ENCODE assay signal across 11 mouse cellular contexts in genomic region chr5:46445844-46446243, GRCm38 (mm10).
A peak's percentile ranks its signal among the peaks of the same experiment; 100 is the strongest.
DNase-seq lines count a peak whose midpoint lies in the region; ATAC-seq and TF ChIP-seq lines count a peak whose summit lies in the region.
"Had no signal": no experiment of that assay in that cellular context is flagged by ENCODE, and none has a peak within 500 bp of the region (broad histone marks: within the 10 kb centered on the region; RNA-seq: fewer than 3 reads in every experiment).

No protein-coding gene starts in this region.

- WGBS in forebrain, embryonic 13.5 days = 50% methylated on average over 3 of the region's 3 CpGs
- 43% methylated on average over 3 of the region's 3 CpGs for WGBS in forebrain, postnatal 0 days
- WGBS in lung, postnatal 0 days = 27% methylated on average over 3 of the region's 3 CpGs
- WGBS in limb, embryonic 13.5 days = 18% methylated on average over 3 of the region's 3 CpGs
- WGBS in stomach, postnatal 0 days = 28% methylated on average over 3 of the region's 3 CpGs

- no peak overlapping the region for H3K27ac ChIP-seq in forebrain, embryonic 13.5 days
- no peak overlapping the region for H3K27ac ChIP-seq in forebrain, postnatal 0 days (ENCODE audit: low read depth, low read length)
- H3K27ac ChIP-seq in lung, postnatal 0 days (ENCODE audit: low read length) = no peak overlapping the region
- H3K27ac ChIP-seq in limb, embryonic 13.5 days = no peak overlapping the region
- no peak overlapping the region for H3K27ac ChIP-seq in stomach, postnatal 0 days (replicated peaks)

- no peak overlapping the region for H3K4me3 ChIP-seq in forebrain, embryonic 13.5 days
- no peak overlapping the region for H3K4me3 ChIP-seq in forebrain, postnatal 0 days (ENCODE audit: low read depth, low read length)
- no peak overlapping the region for H3K4me3 ChIP-seq in lung, postnatal 0 days (ENCODE audit: low read depth, low read length)
- no peak overlapping the region for H3K4me3 ChIP-seq in limb, embryonic 13.5 days
- H3K4me3 ChIP-seq in stomach, postnatal 0 days (ENCODE audit: low read depth, low read length) = no peak overlapping the region
- H3K4me3 ChIP-seq: myocyte had no signal

- no peak for DNase-seq in forebrain, postnatal 0 days
- DNase-seq in lung, postnatal 0 days (ENCODE audit: low spot score) = peak; percentile 46
- no peak for DNase-seq in lung, adult 18-20 months
- peak; percentile 31 for DNase-seq in stomach, postnatal 0 days (ENCODE audit: low spot score)
- no peak for DNase-seq in cerebellum, postnatal 4 days (ENCODE audit: low spot score in 2 of 2)
- DNase-seq: gastrocnemius, postnatal 25 days; kidney, postnatal 14 days had no signal

- no peak for TF ChIP-seq CTCF in forebrain, postnatal 0 days (IDR thresholded peaks at IDR 0.05; ENCODE audit: low read depth)
- no peak for TF ChIP-seq CTCF in lung, postnatal 0 days (IDR thresholded peaks at IDR 0.05)
- TF ChIP-seq CTCF in stomach, postnatal 0 days (IDR thresholded peaks at IDR 0.05; ENCODE audit: low read depth) = no peak

- ATAC-seq in forebrain, embryonic 13.5 days = peak; percentile 15; the same call in 1 of the 2 replicates
- no peak for ATAC-seq in forebrain, postnatal 0 days
- ATAC-seq in lung, postnatal 0 days = peak; percentile 73
- ATAC-seq in limb, embryonic 13.5 days (ENCODE audit: low FRiP score, low read depth) = no peak
- ATAC-seq in stomach, postnatal 0 days (ENCODE audit: low FRiP score, low TSS enrichment) = peak; percentile 84
- ATAC-seq in megakaryocyte progenitor cell, adult 5-6 weeks (replicated peaks; ENCODE audit: poor library complexity) = no peak

- no peaks in the 10 kb centered on the region for H3K27me3 ChIP-seq in forebrain, embryonic 13.5 days
- no peaks in the 10 kb centered on the region for H3K27me3 ChIP-seq in forebrain, postnatal 0 days (ENCODE audit: insufficient read depth, low read length)
- H3K27me3 ChIP-seq in lung, postnatal 0 days (replicated peaks; ENCODE audit: insufficient read depth, low read length) = no peaks in the 10 kb centered on the region
- no peaks in the 10 kb centered on the region for H3K27me3 ChIP-seq in limb, embryonic 13.5 days
- no peaks in the 10 kb centered on the region for H3K27me3 ChIP-seq in stomach, postnatal 0 days (ENCODE audit: control insufficient read depth, insufficient read depth, low read length)

- H3K4me1 ChIP-seq in forebrain, embryonic 13.5 days = peaks cover 30% of the 10 kb centered on the region
- peaks cover 11% of the 10 kb centered on the region; the same call in 1 of the 2 replicates for H3K4me1 ChIP-seq in forebrain, postnatal 0 days (ENCODE audit: insufficient read depth)
- no peaks in the 10 kb centered on the region for H3K4me1 ChIP-seq in lung, postnatal 0 days (ENCODE audit: insufficient read depth, low read depth, low read length)
- H3K4me1 ChIP-seq in limb, embryonic 13.5 days = peaks cover 13% of the 10 kb centered on the region
- no peaks in the 10 kb centered on the region for H3K4me1 ChIP-seq in stomach, postnatal 0 days (replicated peaks; ENCODE audit: control insufficient read depth, insufficient read depth)

- no peak overlapping the region for H3K4me2 ChIP-seq in forebrain, embryonic 13.5 days
- no peak overlapping the region for H3K4me2 ChIP-seq in forebrain, postnatal 0 days (ENCODE audit: low read depth)
- H3K4me2 ChIP-seq in lung, postnatal 0 days (replicated peaks; ENCODE audit: low read depth, low read length) = peak overlapping the region; percentile 14; the same call in 1 of the 2 replicates
- peak overlapping the region; percentile 34 for H3K4me2 ChIP-seq in limb, embryonic 13.5 days (replicated peaks)
- H3K4me2 ChIP-seq in stomach, postnatal 0 days (replicated peaks; ENCODE audit: low read depth) = no peak overlapping the region; the same call in 1 of the 2 replicates

- no peak for TF ChIP-seq EP300 in lung, postnatal 0 days (IDR thresholded peaks at IDR 0.05)
- no peak for TF ChIP-seq EP300 in stomach, postnatal 0 days (optimal IDR thresholded peaks at IDR 0.05)

- no peaks in the 10 kb centered on the region for H3K9me3 ChIP-seq in forebrain, embryonic 13.5 days (replicated peaks)
- no peaks in the 10 kb centered on the region for H3K9me3 ChIP-seq in forebrain, postnatal 0 days (ENCODE audit: low read length)
- H3K9me3 ChIP-seq in lung, postnatal 0 days (ENCODE audit: low read length) = no peaks in the 10 kb centered on the region
- no peaks in the 10 kb centered on the region for H3K9me3 ChIP-seq in limb, embryonic 13.5 days
- H3K9me3 ChIP-seq in stomach, postnatal 0 days (ENCODE audit: control insufficient read depth, low read length) = no peaks in the 10 kb centered on the region

- no peak overlapping the region for H3K9ac ChIP-seq in forebrain, embryonic 13.5 days
- H3K9ac ChIP-seq in forebrain, postnatal 0 days = no peak overlapping the region
- no peak overlapping the region for H3K9ac ChIP-seq in lung, postnatal 0 days (replicated peaks; ENCODE audit: low read depth)
- H3K9ac ChIP-seq in limb, embryonic 13.5 days = no peak overlapping the region
- no peak overlapping the region for H3K9ac ChIP-seq in stomach, postnatal 0 days (ENCODE audit: low read length)

- no peaks in the 10 kb centered on the region for H3K36me3 ChIP-seq in forebrain, embryonic 13.5 days (ENCODE audit: poor library complexity, severe bottlenecking)
- H3K36me3 ChIP-seq in forebrain, postnatal 0 days (ENCODE audit: insufficient read depth) = no peaks in the 10 kb centered on the region
- no peaks in the 10 kb centered on the region for H3K36me3 ChIP-seq in lung, postnatal 0 days (ENCODE audit: insufficient read depth, low read length)
- no peaks in the 10 kb centered on the region for H3K36me3 ChIP-seq in limb, embryonic 13.5 days
- H3K36me3 ChIP-seq in stomach, postnatal 0 days (ENCODE audit: control insufficient read depth, insufficient read depth, low read length) = no peaks in the 10 kb centered on the region

Comparison
In these comparisons a context has a peak if more than half of its experiments do, and no peak if none do; other contexts are left out.
1. ATAC-seq: peak in forebrain, embryonic 13.5 days (single experiment), lung, postnatal 0 days (single experiment) and stomach, postnatal 0 days (single experiment); none in forebrain, postnatal 0 days (single experiment), limb, embryonic 13.5 days (single experiment) and megakaryocyte progenitor cell, adult 5-6 weeks (single experiment).
2. DNase-seq: peak in lung, postnatal 0 days (single experiment) and stomach, postnatal 0 days (single experiment); none in forebrain, postnatal 0 days (single experiment), lung, adult 18-20 months (0 of 2) and cerebellum, postnatal 4 days (0 of 2).
3. H3K4me2 ChIP-seq: peak in lung, postnatal 0 days (single experiment) and limb, embryonic 13.5 days (single experiment); none in forebrain, embryonic 13.5 days (single experiment), forebrain, postnatal 0 days (single experiment) and stomach, postnatal 0 days (single experiment).